Mouse (Mus musculus): ENCODE results near the gene Gast. TPM values are rescaled to one million over a fixed set of nuclear protein-coding genes. Genes with fewer than 3 reads are reported as not detected.
"Not testable (repeated sequence)": the region's sequence is repeated elsewhere in the genome, so short reads cannot be mapped to it uniquely, and the experiment has no call there.

The Gast gene
- polyA plus RNA-seq, 1 experiment from 2014 or later: not detected

DNA sequence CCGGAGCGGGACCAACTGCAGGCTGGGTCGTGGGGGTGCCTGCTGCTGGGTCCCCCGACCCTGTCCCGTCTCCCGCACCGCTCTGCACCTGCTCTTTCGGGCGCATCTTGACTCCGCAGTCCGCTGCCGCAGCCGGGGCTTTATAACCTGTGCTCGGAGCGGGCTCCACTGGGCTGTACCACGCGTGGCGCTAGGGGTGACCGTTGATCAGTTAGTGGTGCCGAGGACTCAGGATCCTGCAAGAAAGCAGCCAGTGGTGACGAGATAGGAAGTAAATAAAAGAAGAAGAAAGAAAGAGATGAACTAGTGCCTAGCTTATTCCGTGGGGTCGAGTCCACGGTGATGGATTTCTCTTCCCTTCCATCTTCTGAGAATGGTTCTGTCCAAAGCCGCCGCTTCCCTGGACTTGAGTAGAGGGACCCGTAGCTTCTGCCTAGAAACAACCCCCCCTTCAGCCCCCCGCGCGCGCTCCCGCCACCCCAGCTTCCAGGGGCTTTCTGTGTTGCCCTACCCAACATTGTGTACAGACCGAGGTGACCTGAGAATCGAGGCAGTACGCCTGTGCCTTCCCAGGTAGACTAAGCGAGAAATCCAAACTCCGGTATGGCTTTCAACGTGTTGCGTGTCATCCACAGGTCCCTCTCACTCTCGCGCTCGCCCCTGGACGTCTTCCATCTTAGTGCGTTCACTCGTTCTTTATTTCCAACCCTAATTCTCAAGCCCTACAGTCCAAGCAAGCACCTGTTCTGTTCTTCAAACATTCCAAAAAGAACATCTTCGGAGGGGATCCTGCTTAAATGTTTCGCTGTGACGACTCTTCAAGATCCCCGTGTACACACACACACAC, 22.0 kb downstream of the Gast start, which contains the start of gene Hap1:
Hap1 (minus strand) TSS at position 157 of the 847 bp plus-strand sequence.
- 2% methylated on average over 49 of the region's 49 CpGs for WGBS
- peak; percentile 85 for DNase-seq (ENCODE audit: low spot score)

DNA sequence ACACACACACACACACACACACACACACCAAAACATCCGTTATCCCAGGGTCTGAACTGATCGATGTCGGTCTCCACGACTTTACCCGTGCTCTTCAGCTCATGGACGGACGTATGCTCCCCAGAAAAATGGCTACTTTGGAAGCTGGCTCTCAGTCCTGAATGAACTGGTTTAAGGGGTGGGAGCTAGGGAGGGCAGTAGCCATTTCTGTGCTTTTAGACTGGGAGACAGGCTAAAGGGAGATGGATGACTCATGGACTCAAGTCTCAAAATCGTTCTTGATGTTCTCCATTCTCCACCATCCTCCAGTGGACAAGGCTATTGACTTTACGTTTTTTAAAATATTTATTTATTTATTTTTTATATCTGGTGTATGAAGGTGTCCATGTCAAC, 22.6 kb downstream of the Gast start:
- no peaks in the 10 kb centered on the region for H3K9me3 ChIP-seq (replicated peaks)
- peak overlapping the region; percentile 75 for H3K4me3 ChIP-seq
- peaks cover 76% of the 10 kb centered on the region for H3K27me3 ChIP-seq (ENCODE audit: low read depth, poor library complexity, severe bottlenecking)
- no peak for DNase-seq (ENCODE audit: low spot score)
- WGBS: 25% methylated on average over 9 of the region's 9 CpGs
- H3K4me1 ChIP-seq: peaks cover 27% of the 10 kb centered on the region
- peaks cover 22% of the 10 kb centered on the region for H3K36me3 ChIP-seq
- H3K27ac ChIP-seq (replicated peaks): peak overlapping the region; percentile 92

More for the DNA sequence above, 22.0 kb downstream of the Gast start, which contains the start of gene Hap1:
- H3K9me3 ChIP-seq (replicated peaks): no peaks in the 10 kb centered on the region
- peak within 1 kb of the TSS; percentile 75 for H3K4me3 ChIP-seq
- H3K4me1 ChIP-seq: peaks cover 27% of the 10 kb centered on the region
- H3K27me3 ChIP-seq (ENCODE audit: low read depth, poor library complexity, severe bottlenecking): peaks cover 76% of the 10 kb centered on the region
- H3K27ac ChIP-seq (replicated peaks): peak within 1 kb of the TSS; percentile 92
- H3K36me3 ChIP-seq: peaks cover 27% of the 10 kb centered on the region

- H3K27ac ChIP-seq (replicated peaks): no peak overlapping the region
- no peaks in the 10 kb centered on the region for H3K9me3 ChIP-seq (replicated peaks)
- H3K36me3 ChIP-seq: peaks cover 19% of the 10 kb centered on the region
- peaks cover 27% of the 10 kb centered on the region for H3K4me1 ChIP-seq
- H3K4me3 ChIP-seq: no peak overlapping the region
- no peak for DNase-seq (ENCODE audit: low spot score)
- WGBS: 60% methylated on average over 5 of the region's 5 CpGs
- H3K27me3 ChIP-seq (ENCODE audit: low read depth, poor library complexity, severe bottlenecking): peaks cover 76% of the 10 kb centered on the region
Observed at GRCm38 (mm10) chr11:100357408-100357807, 23.2 kb downstream of the Gast start.

GRCm38 (mm10) chr11:100360175-100360574, 26.0 kb downstream of the Gast start:
- peaks cover 22% of the 10 kb centered on the region for H3K4me1 ChIP-seq
- H3K36me3 ChIP-seq: no peaks in the 10 kb centered on the region
- no peak overlapping the region for H3K27ac ChIP-seq (replicated peaks)
- no peak overlapping the region for H3K4me3 ChIP-seq
- 86% methylated on average over 6 of the region's 6 CpGs for WGBS
- peaks cover 64% of the 10 kb centered on the region for H3K27me3 ChIP-seq (ENCODE audit: low read depth, poor library complexity, severe bottlenecking)
- no peak for DNase-seq (ENCODE audit: low spot score)
- no peaks in the 10 kb centered on the region for H3K9me3 ChIP-seq (replicated peaks)

GRCm38 (mm10) chr11:100361059-100361458, 26.9 kb downstream of the Gast start:
- DNase-seq (ENCODE audit: low spot score); H3K27ac ChIP-seq (replicated peaks); H3K9me3 ChIP-seq (replicated peaks); H3K4me3 ChIP-seq; H3K36me3 ChIP-seq: not testable (repeated sequence)
- peaks cover 60% of the 10 kb centered on the region for H3K27me3 ChIP-seq (ENCODE audit: low read depth, poor library complexity, severe bottlenecking)
- WGBS: no CpG with 5 or more reads among the region's 13 CpGs
- H3K4me1 ChIP-seq: peaks cover 21% of the 10 kb centered on the region

DNA sequence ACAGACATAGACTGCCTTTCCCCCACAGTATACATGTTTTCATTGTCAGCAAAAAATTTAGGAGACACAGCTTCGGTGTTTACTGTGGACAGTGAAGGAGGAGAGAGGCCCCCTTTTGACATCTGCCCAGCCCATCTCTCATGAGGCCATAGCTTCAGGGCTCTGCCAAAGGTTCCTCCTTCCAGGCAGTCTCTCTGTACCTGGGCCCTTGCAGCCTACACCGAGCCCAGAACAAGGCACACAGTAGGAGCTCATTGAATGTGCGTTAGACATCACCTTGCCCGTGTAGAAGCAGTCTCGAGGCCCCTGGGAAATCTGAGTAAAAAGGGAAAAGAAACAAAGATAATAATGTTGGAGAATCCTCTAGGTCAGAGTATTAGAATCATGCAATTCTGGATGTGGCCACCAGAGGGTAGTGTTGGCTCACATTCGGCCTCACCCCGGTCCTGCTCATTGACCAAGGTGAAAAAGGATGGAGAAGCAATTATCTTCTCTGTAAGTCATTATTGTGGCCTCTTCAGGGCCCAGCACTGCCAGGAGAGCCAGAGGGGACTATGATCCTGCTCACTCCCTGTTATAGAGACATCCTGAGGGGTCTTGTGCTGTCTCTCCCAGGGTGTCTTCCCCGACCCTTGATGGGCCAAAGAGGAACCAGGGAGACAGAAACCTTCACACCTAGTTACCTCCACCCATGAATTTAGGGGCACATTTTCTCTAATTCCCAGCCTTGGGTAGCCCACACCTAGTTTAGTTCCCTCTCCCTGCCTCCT, 28.2 kb downstream of the Gast start:
- no peak overlapping the region for H3K4me3 ChIP-seq
- no peaks in the 10 kb centered on the region for H3K9me3 ChIP-seq (replicated peaks)
- 18% methylated on average over 8 of the region's 8 CpGs for WGBS
- H3K27ac ChIP-seq (replicated peaks): 0 out of 2 replicates have a peak overlapping the region, but pooled peaks have one; percentile 17
- H3K27me3 ChIP-seq (ENCODE audit: low read depth, poor library complexity, severe bottlenecking): peaks cover 48% of the 10 kb centered on the region
- H3K36me3 ChIP-seq: no peaks in the 10 kb centered on the region
- DNase-seq (ENCODE audit: low spot score): peak; percentile 79
- H3K4me1 ChIP-seq: peaks cover 15% of the 10 kb centered on the region

GRCm38 (mm10) chr11:100362979-100363562, 28.9 kb downstream of the Gast start:
- H3K27me3 ChIP-seq (ENCODE audit: low read depth, poor library complexity, severe bottlenecking): peaks cover 42% of the 10 kb centered on the region
- H3K4me3 ChIP-seq: 0 out of 2 replicates have a peak overlapping the region, but pooled peaks have one; percentile 1
- peaks cover 15% of the 10 kb centered on the region for H3K4me1 ChIP-seq
- H3K27ac ChIP-seq (replicated peaks): 0 out of 2 replicates have a peak overlapping the region, but pooled peaks have one; percentile 17
- no peaks in the 10 kb centered on the region for H3K36me3 ChIP-seq
- DNase-seq (ENCODE audit: low spot score): peak; percentile 67
- WGBS: 20% methylated on average over 12 of the region's 12 CpGs
- H3K9me3 ChIP-seq (replicated peaks): no peaks in the 10 kb centered on the region

DNA sequence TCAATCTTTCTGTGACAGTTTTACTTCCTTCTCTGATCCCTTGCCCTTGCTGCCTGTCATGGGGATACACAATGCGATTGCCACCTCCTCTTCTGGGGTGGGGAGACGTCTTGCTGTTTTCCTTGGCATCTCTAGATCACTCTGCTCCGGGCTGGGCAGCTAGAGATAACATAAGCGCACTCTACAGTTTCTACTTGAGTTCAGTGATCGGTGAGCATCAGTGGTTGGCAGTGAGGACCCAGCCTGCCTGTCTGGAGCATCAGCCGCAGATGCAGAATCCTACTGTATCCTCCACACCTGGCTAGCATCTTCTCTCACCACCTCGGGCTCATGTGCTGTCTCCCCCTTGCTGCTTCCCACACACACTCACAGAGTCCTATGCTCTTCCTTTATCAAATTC, 34.9 kb downstream of the Gast start:
- H3K9me3 ChIP-seq (replicated peaks): no peaks in the 10 kb centered on the region

DNA sequence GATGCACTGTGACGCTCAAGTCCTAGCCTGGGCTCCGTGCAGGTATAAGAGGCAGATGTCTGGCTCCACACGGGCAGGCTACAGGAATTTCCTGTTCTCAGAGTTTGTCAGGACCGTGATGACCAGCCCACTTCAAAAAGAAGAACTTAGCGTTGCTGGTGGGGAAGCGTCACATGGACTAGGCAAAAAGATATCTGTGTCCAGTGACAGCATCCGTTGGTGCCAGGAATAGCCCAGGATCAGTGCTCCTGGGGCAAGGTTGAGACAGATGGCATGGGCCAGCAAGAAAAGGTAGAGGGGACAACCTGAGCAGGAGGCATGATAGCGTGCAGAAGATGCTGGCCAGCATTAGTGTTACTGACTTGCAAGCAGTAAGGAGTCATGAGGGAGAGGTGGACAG, 35.6 kb downstream of the Gast start:
- Histone ChIP-seq H3K4me1 (peaks cover 13% of the 10 kb centered on the region), H3K27ac (replicated peaks) (no peak overlapping the region), H3K9me3 (replicated peaks) (no peaks in the 10 kb centered on the region), H3K4me3 (no peak overlapping the region), H3K27me3 (ENCODE audit: low read depth, poor library complexity, severe bottlenecking) (no peaks in the 10 kb centered on the region), H3K36me3 (peaks cover 6% of the 10 kb centered on the region; the same call in 1 of the 2 replicates)
- WGBS: 89% methylated on average over 8 of the region's 8 CpGs
- DNase-seq (ENCODE audit: low spot score): no peak

More for the DNA sequence above, 34.9 kb downstream of the Gast start:
- Histone ChIP-seq H3K4me3 (no peak overlapping the region), H3K27me3 (ENCODE audit: low read depth, poor library complexity, severe bottlenecking) (peaks cover 5% of the 10 kb centered on the region; the same call in 1 of the 2 replicates), H3K4me1 (peaks cover 13% of the 10 kb centered on the region), H3K36me3 (peaks cover 4% of the 10 kb centered on the region; the same call in 1 of the 2 replicates), H3K27ac (replicated peaks) (no peak overlapping the region)
- whole genome bisulfite sequencing: 83% methylated on average over 7 of the region's 7 CpGs
- DNase-seq (ENCODE audit: low spot score): no peak

DNA sequence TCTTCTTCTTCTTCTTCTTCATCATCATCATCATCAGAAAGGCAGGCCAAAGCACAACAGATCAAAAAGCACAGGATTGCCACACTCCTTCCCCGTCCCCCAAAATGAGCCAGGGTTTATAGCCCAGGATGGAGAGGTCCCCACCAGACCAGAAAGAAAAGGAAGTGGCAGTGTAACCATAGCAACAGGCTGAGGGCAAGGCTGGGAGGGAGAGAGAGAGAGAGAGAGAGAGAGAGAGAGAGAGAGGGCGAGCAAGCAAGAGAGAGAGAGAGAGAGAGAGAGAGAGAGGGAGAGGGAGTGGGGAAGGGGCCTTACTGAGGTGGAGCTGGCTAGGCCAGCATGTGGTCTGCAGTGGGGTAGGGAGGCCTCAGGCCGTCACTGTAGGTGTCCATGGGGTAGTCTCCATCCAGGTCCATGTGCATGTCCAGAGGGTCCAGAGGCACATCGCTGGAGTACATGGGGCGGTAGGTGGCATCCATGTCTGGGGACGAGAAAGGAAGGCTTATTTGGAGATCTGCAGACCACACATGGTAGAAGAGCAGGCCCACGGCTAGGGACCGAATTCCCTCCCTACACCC, 37.9 kb downstream of the Gast start:
- peaks cover 16% of the 10 kb centered on the region for H3K36me3 ChIP-seq
- H3K4me3 ChIP-seq: no peak overlapping the region
- 72% methylated on average over 7 of the region's 8 CpGs for WGBS
- peaks cover 10% of the 10 kb centered on the region for H3K4me1 ChIP-seq
- DNase-seq (ENCODE audit: low spot score): peak; percentile 30
- H3K27ac ChIP-seq (replicated peaks): 0 out of 2 replicates have a peak overlapping the region, but pooled peaks have one; percentile 10
- no peaks in the 10 kb centered on the region for H3K27me3 ChIP-seq (ENCODE audit: low read depth, poor library complexity, severe bottlenecking)
- H3K9me3 ChIP-seq (replicated peaks): no peaks in the 10 kb centered on the region

GRCm38 (mm10) chr11:100375127-100375526, 40.9 kb downstream of the Gast start:
- Histone ChIP-seq H3K36me3 (peaks cover 30% of the 10 kb centered on the region), H3K4me3 (no peak overlapping the region), H3K4me1 (peaks cover 13% of the 10 kb centered on the region), H3K9me3 (replicated peaks) (no peaks in the 10 kb centered on the region), H3K27me3 (ENCODE audit: low read depth, poor library complexity, severe bottlenecking) (no peaks in the 10 kb centered on the region), H3K27ac (replicated peaks) (no peak overlapping the region)
- no peak for DNase-seq (ENCODE audit: low spot score)
- 87% methylated on average over 9 of the region's 9 CpGs for WGBS

DNA sequence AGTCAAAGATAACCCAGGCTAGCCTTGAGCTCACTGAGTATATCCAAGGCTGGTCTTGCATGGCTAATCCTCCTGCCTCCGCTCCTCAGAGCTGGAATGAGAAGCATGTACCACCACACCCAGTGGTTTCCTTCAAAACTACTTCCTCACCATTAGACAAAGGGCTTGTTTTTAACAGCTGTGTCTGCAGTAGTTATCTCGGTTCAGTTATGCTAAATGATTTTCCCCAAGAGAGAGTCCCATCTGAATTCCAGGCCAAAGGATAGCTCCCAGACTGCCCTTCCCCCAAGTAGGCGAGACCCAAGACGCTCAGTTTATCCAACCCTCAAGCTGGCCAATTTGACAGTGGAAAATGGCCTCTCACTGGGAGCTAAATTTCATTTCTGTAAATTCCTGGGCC, 41.8 kb downstream of the Gast start:
- Histone ChIP-seq H3K27ac (replicated peaks) (no peak overlapping the region), H3K9me3 (replicated peaks) (no peaks in the 10 kb centered on the region), H3K4me1 (peaks cover 13% of the 10 kb centered on the region), H3K4me3 (no peak overlapping the region), H3K27me3 (ENCODE audit: low read depth, poor library complexity, severe bottlenecking) (no peaks in the 10 kb centered on the region), H3K36me3 (peaks cover 36% of the 10 kb centered on the region)
- DNase-seq (ENCODE audit: low spot score): no peak
- 89% methylated on average over 4 of the region's 4 CpGs for WGBS
